Mouse (Mus musculus): ENCODE measurements around the gene Limd2.

- TF ChIP-seq GATA1 (IDR thresholded peaks at IDR 0.05; ENCODE audit: borderline replicate concordance, low read length) (no peak), FLI1 (IDR thresholded peaks at IDR 0.05; ENCODE audit: low read length) (no peak)
These were observed 14.4 kb upstream of the Limd2 start for GRCm38 (mm10) chr11:106175081-106175480.

Data from megakaryocyte, embryonic 14.5 days (primary cell).